Mouse (Mus musculus) forebrain, embryonic 13.5 days (tissue): ENCODE data around the gene Tomt. TPM values are rescaled to one million over a fixed set of nuclear protein-coding genes. Genes with fewer than 3 reads are reported as not detected.

ENCODE experiments used
- ATAC-seq: fragments of 200-750 bp; cut with Nextera tagmentation; 2 replicates; pipeline ENCODE4 v1.8.0; 2017
- H3K27ac ChIP-seq: fragments of 300-500 bp; sonication (generic); 2 replicates; pipeline ENCODE4 v1.5.1; 2015; ENCODE audit warnings: inconsistent platforms, mild to moderate bottlenecking, moderate library complexity
- H3K27me3 ChIP-seq: fragments of 300-500 bp; sonication (generic); 2 replicates; pipeline ENCODE4 v1.6.1; 2015; ENCODE audit warnings: mild to moderate bottlenecking, inconsistent platforms
- H3K36me3 ChIP-seq: fragments of 300-500 bp; sonication (generic); 2 replicates; pipeline ENCODE4 v1.6.1; 2015; ENCODE audit warnings: mild to moderate bottlenecking, inconsistent platforms; ENCODE audit not compliant: poor library complexity, severe bottlenecking
- H3K4me1 ChIP-seq: fragments of 300-500 bp; sonication (generic); 2 replicates; pipeline ENCODE4 v1.6.1; 2015; ENCODE audit warnings: inconsistent platforms
- H3K4me2 ChIP-seq: fragments of 300-500 bp; sonication (generic); 2 replicates; pipeline ENCODE4 v1.6.1; 2015; ENCODE audit warnings: inconsistent platforms, mild to moderate bottlenecking, moderate library complexity
- H3K4me3 ChIP-seq: fragments of 300-500 bp; sonication (generic); 2 replicates; pipeline ENCODE4 v1.5.1; 2015; ENCODE audit warnings: mild to moderate bottlenecking, inconsistent platforms
- H3K9ac ChIP-seq: fragments of 300-500 bp; sonication (generic); 2 replicates; pipeline ENCODE4 v1.6.1; 2015; ENCODE audit warnings: mild to moderate bottlenecking, inconsistent platforms
- H3K9me3 ChIP-seq: fragments of 300-500 bp; sonication (generic); replicated peaks from 2 replicates; pipeline ENCODE4 v1.6.1; 2016; ENCODE audit warnings: inconsistent platforms
- WGBS: fragments of 180-500 bp; shearing (Covaris S2); methylation state at CpG from one replicate; pipeline ENCODE4 v1.1.7; 2015; 5-methylcytosine and 5-hydroxymethylcytosine counted together
- polyA plus RNA-seq: library from polyadenylated mRNA; unstranded; fragments of >200 nt; fragmentation: Nextera tagmentation; extraction: Ambion mirVana; gene quantifications from 2 replicates; pipeline ENCODE4 v1.2.1, GENCODE M21; 2015

Tomt gene
- polyA plus RNA-seq, 1 experiment from 2014 or later, result 0.57 TPM

- H3K4me2 ChIP-seq, result no peak overlapping the region
- ATAC-seq, result no peak
These were observed 5.6 kb downstream of the Tomt start for GRCm38 (mm10) chr7:101900331-101901097.

GRCm38 (mm10) chr7:101896104-101897066 lies 9.8 kb downstream of the Tomt start:
- Histone ChIP-seq H3K27ac (peak overlapping the region; percentile 85), H3K4me1 (peaks cover 11% of the 10 kb centered on the region), H3K4me3 (peak overlapping the region; percentile 47), H3K27me3 (peaks cover 4% of the 10 kb centered on the region; the same call in 1 of the 2 replicates), H3K9ac (peak overlapping the region; percentile 60), H3K9me3 (no peaks in the 10 kb centered on the region), H3K4me2 (peak overlapping the region; percentile 58), H3K36me3 (peaks cover 25% of the 10 kb centered on the region)
- peak; percentile 98 for ATAC-seq
- WGBS, result 1% methylated on average over 57 of the region's 57 CpGs

More at GRCm38 (mm10) chr7:101900331-101901097, 5.6 kb downstream of the Tomt start:
- H3K36me3 ChIP-seq, result peaks cover 37% of the 10 kb centered on the region
- H3K4me3 ChIP-seq, result no peak overlapping the region
- peaks cover 14% of the 10 kb centered on the region for H3K4me1 ChIP-seq
- no peak overlapping the region for H3K27ac ChIP-seq
- H3K9me3 ChIP-seq, result peaks cover 5% of the 10 kb centered on the region; the same call in 1 of the 2 replicates
- no peak overlapping the region for H3K9ac ChIP-seq
- 93% methylated on average over 16 of the region's 16 CpGs for WGBS
- H3K27me3 ChIP-seq, result no peaks in the 10 kb centered on the region

- H3K27me3 ChIP-seq, result peaks cover 4% of the 10 kb centered on the region; the same call in 1 of the 2 replicates
- H3K36me3 ChIP-seq, result peaks cover 19% of the 10 kb centered on the region
- peak overlapping the region; percentile 58 for H3K4me2 ChIP-seq
- WGBS, result 33% methylated on average over 9 of the region's 9 CpGs
- H3K9ac ChIP-seq, result peak overlapping the region; percentile 58
- no peak; the same call in 1 of the 2 replicates for ATAC-seq
- peak overlapping the region; percentile 47 for H3K4me3 ChIP-seq
- peak overlapping the region; percentile 85 for H3K27ac ChIP-seq
- no peaks in the 10 kb centered on the region for H3K9me3 ChIP-seq
- peaks cover 11% of the 10 kb centered on the region for H3K4me1 ChIP-seq
These were observed 10.5 kb downstream of the Tomt start for GRCm38 (mm10) chr7:101895695-101896094.

GRCm38 (mm10) chr7:101888460-101888859 lies 17.7 kb downstream of the Tomt start:
- 90% methylated on average over 4 of the region's 4 CpGs for WGBS
- peaks cover 4% of the 10 kb centered on the region; the same call in 1 of the 2 replicates for H3K27me3 ChIP-seq
- no peak for ATAC-seq
- no peak overlapping the region for H3K4me2 ChIP-seq
- no peaks in the 10 kb centered on the region for H3K4me1 ChIP-seq
- H3K36me3 ChIP-seq, result no peaks in the 10 kb centered on the region
- no peak overlapping the region for H3K9ac ChIP-seq
- no peak overlapping the region for H3K4me3 ChIP-seq
- H3K9me3 ChIP-seq, result no peaks in the 10 kb centered on the region
- no peak overlapping the region for H3K27ac ChIP-seq

GRCm38 (mm10) chr7:101886274-101886673 lies 19.9 kb downstream of the Tomt start:
- 88% methylated on average over 6 of the region's 6 CpGs for WGBS
- H3K36me3 ChIP-seq, result no peaks in the 10 kb centered on the region
- H3K4me3 ChIP-seq, result no peak overlapping the region
- H3K27ac ChIP-seq, result no peak overlapping the region
- no peaks in the 10 kb centered on the region for H3K27me3 ChIP-seq
- no peak overlapping the region for H3K9ac ChIP-seq
- H3K4me1 ChIP-seq, result no peaks in the 10 kb centered on the region
- no peak for ATAC-seq
- H3K9me3 ChIP-seq, result no peaks in the 10 kb centered on the region
- no peak overlapping the region for H3K4me2 ChIP-seq

DNA sequence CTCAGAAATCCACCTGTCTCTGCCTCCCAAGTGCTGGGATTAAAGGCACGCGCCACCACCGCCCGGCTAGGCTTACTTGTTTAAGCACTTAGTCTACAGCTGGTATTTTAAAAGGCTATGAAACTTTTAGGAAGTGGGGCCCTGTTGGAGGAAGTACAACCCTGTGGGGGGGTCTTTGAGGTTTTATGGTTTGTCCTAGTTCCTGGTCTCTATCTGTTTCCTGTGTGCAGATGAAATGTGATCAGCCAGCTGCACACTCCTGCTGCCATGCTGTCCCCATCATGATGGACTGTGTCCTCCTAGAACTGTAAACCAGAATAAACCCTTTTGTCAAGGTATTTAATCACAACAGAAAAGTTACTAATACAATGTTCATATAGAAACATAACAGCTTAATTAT lies 22.0 kb downstream of the Tomt start:
- no peak for ATAC-seq
- Histone ChIP-seq H3K4me1 (no peaks in the 10 kb centered on the region), H3K4me2 (no peak overlapping the region), H3K27ac (no peak overlapping the region), H3K27me3 (no peaks in the 10 kb centered on the region), H3K36me3 (no peaks in the 10 kb centered on the region), H3K9me3 (no peaks in the 10 kb centered on the region), H3K9ac (no peak overlapping the region), H3K4me3 (no peak overlapping the region)
- WGBS, result 98% methylated on average over 4 of the region's 4 CpGs

DNA sequence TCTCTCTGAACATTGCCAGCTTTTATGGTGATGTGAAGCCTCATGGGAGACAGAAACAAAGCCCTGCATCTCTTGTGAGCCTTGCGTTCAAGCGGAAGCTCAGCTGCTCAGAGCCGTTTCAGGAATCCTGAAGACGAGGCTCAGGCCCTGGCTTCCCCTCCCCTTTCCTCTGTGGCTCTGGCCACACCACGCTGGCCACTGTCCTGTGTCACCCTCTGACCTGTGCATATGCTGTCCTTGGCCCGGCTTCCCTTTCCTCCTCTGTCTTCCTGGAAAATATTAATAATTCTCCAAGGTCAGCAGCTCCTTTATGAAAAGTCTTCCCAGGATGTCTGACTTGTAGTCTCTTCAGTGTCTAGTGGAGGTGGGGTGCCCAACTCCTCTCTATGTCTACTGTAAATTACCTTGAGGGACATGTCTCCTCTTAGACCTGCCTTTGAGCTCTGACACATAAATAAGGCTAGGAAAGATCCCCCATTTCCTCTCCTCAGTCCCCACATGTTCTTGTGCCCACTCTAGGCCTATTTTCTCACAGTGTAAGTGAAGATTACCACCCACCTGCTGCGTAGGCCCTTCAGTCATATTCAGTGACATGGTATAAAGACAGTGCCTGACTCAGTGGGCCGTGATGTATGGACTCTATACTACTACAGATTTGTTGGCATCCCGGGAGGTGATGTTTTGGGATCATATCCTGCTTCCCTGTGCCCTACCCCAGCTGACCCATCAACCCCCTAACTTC lies 23.6 kb downstream of the Tomt start:
- Histone ChIP-seq H3K9me3 (no peaks in the 10 kb centered on the region), H3K27me3 (no peaks in the 10 kb centered on the region), H3K36me3 (no peaks in the 10 kb centered on the region), H3K9ac (0 out of 2 replicates have a peak overlapping the region, but pooled peaks have one; percentile 8), H3K4me2 (no peak overlapping the region), H3K4me3 (no peak overlapping the region), H3K4me1 (no peaks in the 10 kb centered on the region), H3K27ac (no peak overlapping the region)
- WGBS, result 71% methylated on average over 9 of the region's 9 CpGs
- ATAC-seq, result no peak

- no peak for ATAC-seq
- H3K4me3 ChIP-seq, result no peak overlapping the region
- no peaks in the 10 kb centered on the region for H3K9me3 ChIP-seq
- H3K36me3 ChIP-seq, result no peaks in the 10 kb centered on the region
- WGBS, result 87% methylated on average over 4 of the region's 4 CpGs
- H3K27me3 ChIP-seq, result no peaks in the 10 kb centered on the region
- H3K4me2 ChIP-seq, result no peak overlapping the region
- no peaks in the 10 kb centered on the region for H3K4me1 ChIP-seq
- H3K27ac ChIP-seq, result no peak overlapping the region
- no peak overlapping the region for H3K9ac ChIP-seq
These were observed 25.3 kb downstream of the Tomt start for GRCm38 (mm10) chr7:101880855-101881254.

DNA sequence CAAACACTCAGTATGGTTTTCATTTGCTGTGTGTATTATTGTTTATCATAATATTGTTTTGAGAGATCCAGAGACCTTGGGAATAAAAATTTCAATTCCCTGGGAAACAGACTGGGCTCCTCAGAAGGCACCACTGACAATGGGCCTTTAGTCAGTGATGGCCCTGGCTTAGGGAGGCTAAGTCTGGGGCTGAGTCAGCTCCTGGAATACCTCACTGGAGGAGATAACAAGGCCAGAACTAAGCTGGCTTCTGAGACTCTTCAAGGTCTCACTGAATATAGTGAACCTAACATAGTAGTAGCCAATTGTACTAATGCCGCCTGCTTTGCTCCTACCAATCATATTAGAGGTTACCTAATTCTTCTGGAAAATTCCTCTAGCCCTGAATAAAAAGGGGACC lies 30.2 kb downstream of the Tomt start:
- no peak for ATAC-seq
- H3K4me2 ChIP-seq, result no peak overlapping the region
- H3K27me3 ChIP-seq, result no peaks in the 10 kb centered on the region
- H3K9me3 ChIP-seq, result no peaks in the 10 kb centered on the region
- H3K36me3 ChIP-seq, result no peaks in the 10 kb centered on the region
- H3K27ac ChIP-seq, result no peak overlapping the region
- no peaks in the 10 kb centered on the region for H3K4me1 ChIP-seq
- H3K4me3 ChIP-seq, result no peak overlapping the region
- WGBS, result 97% methylated on average over 1 of the region's 1 CpGs
- H3K9ac ChIP-seq, result no peak overlapping the region

DNA sequence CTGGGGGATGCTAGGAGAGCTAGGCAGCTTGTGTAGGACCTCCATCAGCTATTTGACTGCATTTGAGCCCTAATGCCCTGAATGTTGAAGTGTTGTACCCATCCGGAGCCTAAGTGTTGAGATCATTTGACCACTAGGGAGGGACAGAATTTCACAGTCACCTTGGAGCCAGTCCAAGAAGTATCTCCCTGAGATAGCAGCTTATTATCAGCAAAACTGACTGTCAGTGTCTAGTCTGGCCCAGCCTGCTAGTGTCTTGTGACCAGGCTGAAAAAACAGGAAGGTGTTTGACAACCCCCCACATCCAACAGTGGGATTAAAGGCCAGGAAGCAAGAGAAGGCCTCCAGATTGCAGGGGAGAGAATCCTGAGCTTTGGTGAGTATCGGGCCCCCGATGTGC lies 34.9 kb downstream of the Tomt start:
- H3K9ac ChIP-seq, result no peak overlapping the region
- H3K4me3 ChIP-seq, result no peak overlapping the region
- no peaks in the 10 kb centered on the region for H3K36me3 ChIP-seq
- 93% methylated on average over 3 of the region's 3 CpGs for WGBS
- H3K27me3 ChIP-seq, result no peaks in the 10 kb centered on the region
- no peak overlapping the region for H3K4me2 ChIP-seq
- 0 out of 2 replicates have a peak, but pooled peaks cover 2% of the 10 kb centered on the region for H3K4me1 ChIP-seq
- no peak overlapping the region for H3K27ac ChIP-seq
- ATAC-seq, result no peak
- H3K9me3 ChIP-seq, result no peaks in the 10 kb centered on the region

GRCm38 (mm10) chr7:101870629-101871028 lies 35.5 kb downstream of the Tomt start, which contains the start of gene Folr1:
Gene Folr1 (minus strand): TSS chr7:101870788.
- Histone ChIP-seq H3K9me3 (no peaks in the 10 kb centered on the region), H3K27me3 (no peaks in the 10 kb centered on the region), H3K36me3 (no peaks in the 10 kb centered on the region), H3K4me3 (no peak within 1 kb of the TSS), H3K9ac (no peak within 1 kb of the TSS), H3K27ac (no peak within 1 kb of the TSS), H3K4me1 (0 out of 2 replicates have a peak, but pooled peaks cover 2% of the 10 kb centered on the region), H3K4me2 (no peak within 1 kb of the TSS)
- ATAC-seq, result no peak
- WGBS, result 77% methylated on average over 2 of the region's 2 CpGs
